Mouse (Mus musculus) liver, embryonic 14.5 days (tissue): ENCODE data around the gene Gtf2h4.

ENCODE experiments used
- CTCF ChIP-seq: IDR thresholded peaks from 2 replicates; pipeline ENCODE4 v1.5.1; 2016; ENCODE audit warnings: antibody characterized with exemption, low read depth, control low read depth
- EP300 ChIP-seq: IDR thresholded peaks from 2 replicates; pipeline ENCODE4 v1.6.1; 2016; ENCODE audit warnings: antibody characterized with exemption, low read depth

- TF ChIP-seq CTCF (no peak), EP300 (no peak)
These were observed 37.3 kb upstream of the Gtf2h4 start for GRCm38 (mm10) chr17:35710705-35711347.
